Mouse (Mus musculus): ENCODE measurements around the gene Ccdc57. TPM values are rescaled to one million over a fixed set of nuclear protein-coding genes. Genes with fewer than 3 reads are reported as not detected.

Gene Ccdc57
- 1 to 10 TPM; 2.5 to 4.8 TPM for total RNA-seq (2021)
- long read RNA-seq, experiment 1, partial matches to known transcripts, result 1 of 8 reads
- long read RNA-seq, experiment 1, other reads (novel, unspliced or antisense), result 5 of 8 reads
- long read RNA-seq, experiment 2, partial matches to known transcripts, result 2 of 6 reads
- long read RNA-seq, experiment 2, other reads (novel, unspliced or antisense), result 3 of 6 reads

DNA sequence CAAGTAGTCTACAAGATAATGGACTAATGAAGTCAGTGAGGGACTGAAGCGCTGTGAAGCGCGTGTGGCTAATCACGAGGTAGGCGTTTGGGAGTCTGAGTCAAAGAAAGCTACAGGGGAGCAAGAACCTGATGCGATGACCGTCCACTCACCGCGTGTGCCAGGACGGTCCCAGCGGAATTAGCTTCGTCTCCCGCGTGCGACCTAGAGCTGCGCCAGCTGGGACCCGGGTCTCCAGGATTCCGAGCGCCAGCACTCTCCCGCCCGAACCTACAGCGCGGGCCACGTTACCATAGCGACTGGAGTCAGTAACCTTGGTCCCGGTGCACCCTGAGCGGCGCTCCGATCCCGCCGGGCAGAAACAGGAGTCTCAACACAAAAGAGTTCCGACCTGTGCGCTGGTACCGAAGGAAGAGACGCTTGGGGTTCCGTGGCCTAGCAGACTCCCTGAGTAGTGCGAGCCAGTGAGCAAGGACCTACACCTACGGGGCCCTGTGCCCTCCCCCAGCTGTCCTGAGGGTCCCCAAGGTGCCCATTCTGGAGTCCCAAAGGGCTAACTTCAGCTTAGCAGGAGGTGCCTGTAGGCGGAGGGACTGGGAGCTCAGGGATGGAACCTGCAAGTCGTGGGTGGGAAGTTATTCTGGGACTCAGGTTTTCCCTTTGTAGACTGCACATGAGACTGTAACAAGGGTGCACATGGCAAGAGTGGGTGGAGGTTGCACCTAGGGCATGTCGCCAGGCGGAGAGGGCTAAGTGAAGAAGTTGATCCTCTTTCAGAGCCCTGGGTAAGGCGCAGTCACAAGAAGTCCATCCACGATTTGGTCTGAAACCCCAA lies at the start of gene Ccdc57:
TSS of gene Ccdc57 (minus strand) at position 309 of the 835 bp plus-strand sequence.
- DNase-seq, result peak; percentile 84

DNA sequence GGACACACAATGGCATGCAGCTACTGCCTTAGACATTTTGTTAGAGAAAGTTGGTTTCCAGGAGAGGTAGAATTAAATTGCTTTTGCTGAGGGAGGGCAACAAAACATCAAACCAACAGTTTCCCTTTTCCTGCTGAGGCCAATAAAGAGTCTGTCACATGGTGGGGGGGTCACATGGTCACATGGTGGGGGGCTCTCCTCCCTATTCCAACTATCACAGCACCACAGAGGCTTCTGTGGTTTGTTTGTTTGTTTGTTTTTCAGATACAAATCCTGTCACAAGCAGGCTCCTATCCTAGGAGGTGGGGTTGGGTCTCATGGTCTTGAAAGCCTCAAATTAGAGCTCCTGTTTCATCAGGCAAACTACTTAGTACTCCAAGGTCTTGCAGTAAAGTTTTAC lies 49.8 kb upstream of the Ccdc57 start:
- DNase-seq, result no peak

DNA sequence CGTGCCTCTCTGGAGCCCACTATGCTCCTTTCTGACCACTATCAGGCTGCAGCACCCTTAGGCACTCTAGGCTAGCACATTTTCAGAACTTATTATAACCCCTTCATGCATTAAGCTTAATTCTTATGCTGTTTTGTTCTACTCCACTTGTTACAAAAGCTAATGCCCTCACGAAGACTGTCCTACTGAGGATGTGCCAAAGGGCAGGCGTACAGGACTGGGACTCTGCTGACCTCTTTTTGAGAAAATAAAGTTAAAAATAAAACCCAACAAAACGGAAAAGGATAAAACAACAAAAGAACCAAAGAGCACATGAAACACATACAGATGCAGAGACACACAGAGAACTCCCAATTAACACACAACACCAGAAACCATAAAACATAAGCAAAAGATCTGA lies 49.0 kb upstream of the Ccdc57 start:
- no peak for DNase-seq

DNA sequence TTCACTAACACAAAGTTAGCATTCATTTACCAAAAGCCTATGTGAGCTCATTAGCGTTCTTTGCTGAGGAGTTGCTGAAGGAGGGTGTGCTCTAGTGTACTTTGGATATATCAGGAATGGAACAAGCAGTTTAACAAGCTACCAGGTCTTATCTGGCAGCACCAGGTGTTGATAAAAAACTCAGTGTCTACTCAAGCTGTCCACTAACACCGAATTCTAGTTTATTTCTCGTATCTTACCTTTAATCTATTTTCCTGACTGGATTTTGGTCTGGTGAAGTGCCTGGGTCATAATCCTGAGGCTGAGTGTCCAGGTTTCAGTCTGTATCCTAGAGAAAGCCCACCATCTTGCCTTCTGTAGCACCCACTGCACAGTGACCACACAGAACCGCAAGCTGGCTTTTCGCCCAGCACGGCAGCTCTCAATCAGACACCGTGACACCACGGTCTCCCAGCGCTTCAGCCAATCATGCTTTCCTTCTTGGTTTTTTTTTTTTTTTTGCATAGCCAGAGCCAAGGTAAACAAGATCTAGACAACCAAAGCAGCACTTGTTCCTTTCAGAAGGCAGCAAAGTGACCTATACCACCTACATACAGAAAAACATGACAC lies 47.9 kb upstream of the Ccdc57 start:
- DNase-seq, result no peak

DNA sequence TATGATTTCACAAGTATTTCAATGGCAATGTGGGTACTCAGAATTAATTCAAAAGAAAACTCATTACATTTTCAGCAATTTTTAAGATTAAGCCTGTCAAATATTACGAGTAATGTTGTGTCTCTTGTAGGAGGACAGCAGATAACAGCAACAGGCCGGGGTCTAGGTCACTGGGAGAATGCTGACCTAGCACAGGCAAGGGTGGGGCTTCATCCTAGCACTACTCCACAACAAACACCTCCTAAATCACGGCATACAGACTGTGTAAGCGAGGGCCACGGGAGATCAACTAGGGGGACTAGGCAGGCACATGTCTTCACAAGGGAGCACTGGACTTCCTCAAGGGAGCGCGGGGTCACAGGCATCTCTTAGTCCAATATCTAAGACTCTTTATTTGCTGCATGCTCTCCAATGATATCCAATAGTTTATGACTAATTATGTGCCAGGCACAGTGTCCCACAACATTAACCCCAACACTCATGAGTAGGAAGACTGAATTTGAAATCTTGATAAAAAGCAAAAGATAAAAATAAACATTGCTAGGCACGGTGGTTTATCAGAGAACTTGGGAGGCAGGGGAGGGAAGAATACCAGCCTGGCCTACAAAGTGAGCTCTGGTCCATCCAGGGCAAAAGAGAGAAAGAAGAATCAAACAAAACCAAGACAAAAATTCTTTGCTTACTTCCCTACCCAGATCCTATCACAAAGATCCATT lies 47.2 kb upstream of the Ccdc57 start:
- no peak for DNase-seq

DNA sequence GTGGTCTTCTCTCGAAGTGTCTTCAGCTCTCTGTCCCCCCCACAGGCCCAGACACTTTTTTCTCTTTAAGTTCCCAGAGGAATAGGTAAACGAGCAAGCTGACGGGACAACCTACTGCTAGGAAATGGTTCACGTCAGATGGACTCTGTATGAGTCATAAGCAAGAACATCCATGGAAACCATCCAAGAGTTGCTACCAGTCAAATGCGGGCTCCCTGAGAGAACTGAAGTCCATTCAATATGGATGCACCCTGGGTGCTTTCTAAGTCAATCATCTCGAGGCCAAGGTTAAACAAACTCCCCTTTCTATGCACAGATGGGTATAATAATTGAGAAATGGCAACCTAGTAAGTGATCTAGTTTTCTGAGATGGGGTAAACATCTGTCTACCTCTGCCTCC lies 40.6 kb upstream of the Ccdc57 start:
- DNase-seq, result no peak

DNA sequence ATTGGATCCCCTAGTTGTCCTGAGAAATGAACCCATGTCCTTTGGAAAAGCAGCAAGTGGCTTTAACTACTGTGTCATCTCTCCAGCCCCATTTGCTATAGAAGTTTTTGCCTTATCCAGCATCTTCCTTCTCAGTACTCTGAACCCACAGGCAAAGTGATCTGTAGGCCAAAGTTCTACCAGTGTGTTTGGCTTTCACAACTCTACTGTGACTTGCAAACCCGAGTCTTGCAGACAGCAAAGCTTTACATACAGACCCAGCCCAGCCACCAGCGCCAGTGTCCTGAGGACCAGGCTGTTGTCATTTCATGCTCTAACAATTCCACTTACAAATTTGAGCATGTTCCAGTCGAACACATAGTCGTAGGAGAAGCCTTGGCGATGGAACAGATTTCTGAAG lies 38.6 kb upstream of the Ccdc57 start:
- DNase-seq, result no peak

DNA sequence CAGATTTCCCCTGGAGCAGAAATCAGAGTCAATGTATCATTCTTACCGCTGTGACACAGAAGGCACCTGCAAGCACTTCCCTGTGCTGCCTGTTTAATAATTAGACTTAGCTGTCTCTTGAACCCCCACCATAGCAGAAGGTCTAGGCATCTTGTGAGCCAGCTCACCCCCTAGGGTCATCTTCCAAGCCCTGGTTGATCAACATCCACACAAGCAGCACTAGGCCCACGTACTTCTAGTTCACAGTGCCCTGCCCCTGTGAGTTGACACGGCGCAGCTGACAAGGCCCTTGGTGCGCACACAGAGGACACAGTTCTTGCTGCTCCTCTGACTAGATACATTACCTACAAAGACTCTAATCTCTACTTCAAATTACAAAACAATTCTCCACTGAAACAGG lies 37.1 kb upstream of the Ccdc57 start:
- DNase-seq, result no peak

DNA sequence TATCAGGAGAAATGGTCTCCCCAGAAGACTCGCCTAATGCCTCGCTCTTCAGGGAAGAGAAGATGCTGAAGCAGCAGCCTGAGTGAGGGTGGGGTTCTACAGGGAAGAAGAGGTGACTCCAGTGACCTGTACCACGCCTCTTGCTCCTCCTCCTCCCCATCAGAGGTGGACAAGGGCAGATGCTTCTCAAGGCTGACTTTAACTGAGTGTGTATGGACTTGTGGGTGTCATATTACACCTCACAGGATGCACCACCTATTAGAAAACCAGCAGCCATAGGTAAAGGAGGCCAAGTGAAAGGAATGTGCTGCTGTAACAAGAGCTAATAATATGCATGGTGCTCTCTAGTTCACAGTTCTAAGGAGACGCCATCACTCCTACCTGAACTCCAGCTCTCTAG lies 32.9 kb upstream of the Ccdc57 start:
- DNase-seq, result no peak

DNA sequence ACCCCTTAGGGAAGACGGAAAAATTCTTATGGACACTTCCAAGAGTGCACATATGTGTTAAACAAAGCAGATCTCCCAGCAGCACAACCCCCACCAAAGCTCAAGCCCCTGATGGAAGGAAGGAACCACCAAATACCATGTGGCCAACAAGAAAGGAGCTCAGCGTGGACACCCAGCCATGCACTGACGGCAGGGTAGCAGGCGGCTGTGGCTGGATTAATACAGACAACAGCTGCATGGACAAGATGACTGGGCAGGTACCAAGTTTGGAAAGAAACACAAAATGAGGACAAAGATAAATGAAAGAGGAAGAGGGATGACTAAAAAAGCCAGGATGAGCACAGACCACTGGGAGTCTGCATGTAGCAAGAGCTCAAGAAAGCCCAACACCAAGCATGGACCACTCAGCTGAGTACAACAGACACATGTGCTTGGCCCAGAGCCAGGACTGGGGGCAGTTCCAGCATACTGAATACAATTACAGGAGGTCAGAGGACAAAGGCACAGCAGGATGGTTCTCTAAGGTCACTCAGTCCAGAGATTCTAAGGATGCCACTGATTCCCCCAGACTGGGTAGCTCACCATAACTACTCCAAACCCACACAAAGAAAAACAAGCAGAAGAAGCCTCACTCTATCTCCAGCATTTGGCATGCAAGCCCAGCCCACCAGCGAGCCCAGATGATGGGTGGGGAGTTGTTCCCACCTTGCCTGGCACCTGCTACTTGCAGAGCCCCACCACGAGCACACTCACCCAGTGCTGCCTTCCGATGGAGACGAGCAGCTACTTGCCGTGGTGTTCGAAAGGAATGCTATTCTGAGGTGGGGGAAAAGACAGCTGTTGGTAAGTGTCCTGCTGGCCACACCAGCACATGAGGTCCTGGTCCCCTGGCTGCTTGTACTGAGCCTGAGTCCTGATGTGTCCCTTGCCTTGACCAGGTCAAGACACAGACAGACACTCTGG lies 31.8 kb upstream of the Ccdc57 start:
- DNase-seq, result no peak

DNA sequence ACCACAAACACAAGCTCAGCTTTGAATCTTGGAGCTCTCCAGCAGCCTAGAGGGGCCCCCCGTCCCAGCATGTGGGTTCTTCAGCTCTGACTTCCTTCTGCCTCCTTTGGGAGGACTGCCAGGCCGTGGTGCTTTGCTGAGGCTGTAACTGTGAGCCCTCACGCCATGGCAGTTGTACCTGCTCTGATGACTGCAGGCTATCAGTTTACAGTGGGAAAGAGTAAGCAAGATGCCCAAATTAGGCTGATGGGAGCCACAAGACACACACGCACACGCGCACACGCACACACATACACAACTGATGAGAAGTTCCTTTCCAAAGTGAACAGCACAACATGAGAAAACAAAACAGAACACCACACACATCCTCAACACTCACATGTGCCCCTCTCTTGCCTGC lies 30.2 kb upstream of the Ccdc57 start:
- DNase-seq, result no peak

DNA sequence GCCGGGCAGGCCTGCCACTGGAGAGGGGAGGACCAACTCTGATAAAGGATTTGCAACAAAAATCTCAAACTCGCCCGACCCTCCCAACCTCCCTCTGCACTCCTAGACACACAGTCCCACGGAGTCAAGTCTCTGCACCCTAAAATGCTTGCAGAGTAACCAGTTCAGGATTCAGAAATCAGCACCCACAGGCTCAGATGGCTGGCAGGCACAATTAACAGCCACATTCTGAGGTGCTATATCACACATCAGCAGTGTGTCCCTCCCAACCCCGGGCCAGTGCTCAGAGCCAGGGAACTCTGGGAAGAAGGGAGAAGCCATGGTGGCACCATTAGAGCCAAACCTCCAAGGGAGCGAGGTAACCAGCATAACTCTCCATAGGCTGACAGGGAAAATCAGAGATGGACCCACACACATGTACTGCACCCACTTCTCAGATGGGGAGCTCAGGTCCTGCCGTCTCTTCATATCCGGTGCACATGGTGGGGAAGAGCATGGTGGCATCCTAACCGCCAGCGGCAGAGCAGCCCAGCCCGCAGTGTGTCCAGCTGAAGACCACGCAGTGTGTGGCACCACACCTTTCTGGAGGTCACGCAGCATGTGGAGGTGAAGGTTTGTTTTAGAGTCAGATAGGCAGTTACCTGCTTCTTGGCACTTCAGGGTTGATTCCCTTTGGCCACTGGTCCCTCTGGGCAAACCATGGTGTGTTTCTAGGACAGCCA lies 29.5 kb upstream of the Ccdc57 start:
- no peak for DNase-seq

DNA sequence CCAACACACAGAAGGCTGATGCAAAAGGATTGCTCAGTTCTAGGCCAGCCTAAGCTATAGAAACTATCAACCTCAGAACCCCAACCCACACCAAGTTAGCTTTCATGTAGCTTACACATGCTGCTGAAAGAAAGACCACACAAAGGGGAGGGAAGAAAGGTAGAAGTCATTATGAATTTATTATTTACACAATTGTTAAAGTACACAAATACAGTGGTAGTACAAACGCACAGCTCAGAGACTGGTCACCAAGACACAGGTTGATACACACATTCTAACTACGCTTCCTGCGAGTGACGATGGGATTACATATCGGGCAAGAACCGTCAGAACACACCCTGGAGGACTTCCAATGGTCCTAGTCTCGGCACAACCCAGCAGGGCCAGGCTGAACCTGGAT lies 28.9 kb upstream of the Ccdc57 start:
- no peak for DNase-seq

DNA sequence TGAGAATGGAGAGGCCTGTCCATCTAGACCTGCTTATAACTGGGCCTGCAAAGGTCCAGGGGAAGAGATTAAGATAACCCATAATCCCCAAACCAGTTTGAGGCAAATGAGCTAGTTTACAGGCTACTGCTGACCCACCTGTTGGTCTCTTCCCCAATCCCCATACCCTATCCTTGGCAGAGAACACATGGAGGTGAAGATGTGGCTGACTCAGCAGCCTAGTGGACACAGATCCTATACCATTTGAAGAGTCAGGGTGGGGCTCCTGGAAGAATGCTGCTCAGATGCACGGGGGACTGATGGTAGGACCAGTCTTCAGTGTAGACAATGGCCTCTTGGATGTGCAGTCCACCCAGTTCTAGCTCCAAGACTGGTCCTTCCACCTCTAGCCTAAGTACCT lies 27.6 kb upstream of the Ccdc57 start:
- no peak for DNase-seq

DNA sequence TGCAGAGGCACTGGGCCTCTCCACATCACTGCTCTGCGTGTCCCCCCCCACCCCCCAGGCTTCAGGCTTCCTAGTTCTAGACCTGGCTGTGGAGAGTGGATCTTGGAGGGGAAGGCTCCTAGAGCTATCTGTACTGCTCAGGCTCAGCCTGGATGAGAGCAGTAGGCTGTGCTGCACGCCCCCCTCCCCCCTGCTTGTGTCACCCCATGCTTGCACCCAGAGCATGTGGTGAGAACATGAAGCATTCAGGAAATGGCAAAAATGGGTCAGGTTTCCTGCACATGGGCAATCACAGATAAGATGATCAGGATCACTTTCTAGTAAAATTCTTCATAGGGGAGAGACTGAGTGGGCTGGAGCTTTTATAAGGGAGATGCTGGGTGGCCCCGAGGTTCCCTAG lies 26.9 kb upstream of the Ccdc57 start:
- no peak for DNase-seq

DNA sequence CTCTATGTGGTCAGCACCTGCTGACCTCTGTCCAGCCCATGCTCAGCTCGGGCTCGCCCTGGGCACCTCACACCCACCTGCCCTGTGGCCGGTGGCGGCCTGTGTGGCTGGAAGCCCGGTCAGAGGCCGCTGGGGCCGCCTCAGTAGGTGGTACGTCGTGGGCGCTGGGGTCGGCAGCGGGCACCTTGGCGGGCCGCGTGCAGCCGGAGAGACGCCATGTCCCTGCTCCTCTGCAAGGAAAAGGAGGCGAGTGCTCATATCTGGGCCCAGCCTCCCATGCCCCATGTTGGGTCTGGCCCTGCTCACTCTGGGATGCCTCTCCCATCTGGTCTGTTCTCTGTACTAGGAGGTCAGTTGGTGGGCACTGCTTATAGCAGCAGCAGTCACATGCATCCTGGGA lies 26.4 kb upstream of the Ccdc57 start:
- no peak for DNase-seq

DNA sequence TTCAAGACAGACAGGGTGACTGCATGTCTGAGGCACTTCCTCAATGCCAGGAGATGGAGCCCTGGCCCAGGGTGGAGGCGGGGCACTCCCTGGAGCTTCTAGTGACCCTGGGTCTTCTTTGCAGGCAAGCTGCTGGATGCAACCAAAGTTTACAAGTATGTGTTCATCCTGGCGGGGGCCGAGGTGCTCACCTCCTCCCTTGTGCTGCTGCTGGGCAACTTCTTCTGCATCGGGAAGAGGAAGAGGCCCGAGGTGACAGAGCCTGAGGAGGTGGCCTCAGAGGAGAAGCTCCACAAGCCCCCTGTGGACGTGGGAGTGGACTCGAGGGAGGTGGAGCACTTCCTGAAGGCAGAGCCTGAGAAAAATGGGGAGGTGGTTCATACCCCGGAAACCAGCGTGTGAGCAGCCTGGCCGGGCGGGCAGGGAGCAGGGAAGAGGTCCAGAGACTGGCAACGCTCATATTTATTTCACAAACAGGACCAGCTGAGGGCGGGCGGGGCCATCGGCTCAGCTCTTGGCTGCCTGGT lies 25.1 kb upstream of the Ccdc57 start:
- peak; percentile 35 for DNase-seq

DNA sequence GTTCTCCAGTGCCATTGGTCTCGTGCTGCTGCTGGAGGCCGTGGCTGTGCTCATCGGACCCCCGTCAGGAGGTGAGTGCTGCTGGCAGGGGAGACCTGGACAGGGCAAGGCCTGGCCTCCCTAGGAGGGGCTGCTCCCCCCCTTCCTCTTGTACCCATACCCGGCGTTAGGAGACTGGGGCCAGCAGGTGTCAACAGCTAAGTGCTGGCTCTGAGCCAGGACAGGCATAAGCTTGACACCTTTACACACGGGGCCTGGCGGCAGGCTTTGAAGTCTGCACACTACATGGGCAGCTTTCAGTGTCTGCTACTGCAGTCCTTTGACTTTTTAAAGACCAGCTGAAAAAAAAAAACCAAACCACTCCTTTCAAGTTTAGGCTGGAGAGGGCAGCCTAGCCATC lies 24.4 kb upstream of the Ccdc57 start:
- no peak for DNase-seq

DNA sequence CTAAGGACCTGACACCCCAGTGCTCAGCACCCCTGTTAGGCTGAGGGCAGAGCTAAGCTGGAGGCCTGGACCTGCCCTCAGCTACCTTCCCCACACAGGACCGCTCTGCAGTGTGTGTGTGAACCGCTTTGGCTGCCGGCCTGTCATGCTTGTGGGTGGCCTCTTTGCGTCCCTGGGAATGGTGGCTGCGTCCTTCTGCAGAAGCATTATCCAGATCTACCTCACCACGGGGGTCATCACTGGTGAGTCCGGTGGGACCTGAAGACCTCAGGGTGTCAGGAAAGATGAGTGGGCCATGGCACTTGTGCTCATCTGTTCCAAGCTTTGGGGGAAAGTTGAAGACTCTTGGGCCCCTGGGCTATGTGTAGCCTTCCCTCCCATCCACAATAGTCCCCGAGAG lies 23.0 kb upstream of the Ccdc57 start:
- no peak for DNase-seq

DNA sequence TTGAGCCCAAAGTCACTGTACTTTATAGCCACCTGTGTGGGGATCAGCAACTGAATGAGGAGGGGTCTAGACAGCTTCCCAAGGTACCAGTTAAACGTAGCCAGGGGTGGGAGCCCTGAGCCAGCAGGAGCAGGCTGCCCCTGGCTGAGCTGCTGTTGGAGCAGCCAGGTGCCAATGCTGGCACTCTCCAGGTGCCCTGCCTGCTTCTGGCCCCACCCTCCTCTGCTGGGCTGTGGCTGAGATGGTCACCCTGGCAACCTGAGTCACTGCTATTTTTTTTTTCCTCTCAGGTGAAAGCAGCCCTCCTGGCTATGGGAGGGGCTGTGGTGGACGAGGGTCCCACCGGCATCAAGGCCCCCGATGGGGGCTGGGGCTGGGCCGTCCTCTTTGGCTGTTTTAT lies 22.3 kb upstream of the Ccdc57 start:
- DNase-seq, result no peak

Measured in gastrocnemius, postnatal 10 days (tissue).